Mouse (Mus musculus) gonadal fat pad, adult 2 months (tissue): ENCODE measurements at regions not wholly inside any gene's neighbourhood (a gene's known extent, or its start where the extent isn't known, plus 50 kb on each side); places are given as distances from the start of the nearest gene placed in this dataset.
A peak's percentile ranks its signal among the peaks of the same experiment; 100 is the strongest.

ENCODE experiments used
- DNase-seq: peaks from one replicate; pipeline ENCODE4 v3.0.0-alpha.2; 2012; ENCODE audit warnings: low read depth

GRCm38 (mm10) chr12:12508487-12509125 lies 246.7 kb downstream of the Fam49a start:
- no peak for DNase-seq

- no peak for DNase-seq
These were observed 244.7 kb downstream of the Fam49a start for GRCm38 (mm10) chr12:12506671-12507070.

GRCm38 (mm10) chr12:12505590-12505989 lies 243.7 kb downstream of the Fam49a start:
- no peak for DNase-seq

GRCm38 (mm10) chr12:12499903-12500302 lies 238.0 kb downstream of the Fam49a start:
- DNase-seq, result no peak

GRCm38 (mm10) chr12:12498621-12499020 lies 236.7 kb downstream of the Fam49a start:
- DNase-seq, result no peak

- no peak for DNase-seq
These were observed 235.4 kb downstream of the Fam49a start for GRCm38 (mm10) chr12:12497277-12497841.

- DNase-seq, result peak; percentile 26
These were observed 234.7 kb downstream of the Fam49a start for GRCm38 (mm10) chr12:12496593-12497141.

GRCm38 (mm10) chr12:12490173-12490572 lies 228.2 kb downstream of the Fam49a start:
- no peak for DNase-seq

- no peak for DNase-seq
These were observed 226.2 kb downstream of the Fam49a start for GRCm38 (mm10) chr12:12488090-12488489.

GRCm38 (mm10) chr12:12486656-12487356 lies 224.9 kb downstream of the Fam49a start:
- DNase-seq, result no peak

GRCm38 (mm10) chr12:12484921-12485680 lies 223.2 kb downstream of the Fam49a start:
- DNase-seq, result no peak

GRCm38 (mm10) chr12:12480451-12480850 lies 218.5 kb downstream of the Fam49a start:
- DNase-seq, result no peak

GRCm38 (mm10) chr12:12452086-12452485 lies 190.1 kb downstream of the Fam49a start:
- no peak for DNase-seq

GRCm38 (mm10) chr12:12446768-12447167 lies 184.8 kb downstream of the Fam49a start:
- DNase-seq, result peak; percentile 75

GRCm38 (mm10) chr12:12446281-12446680 lies 184.3 kb downstream of the Fam49a start:
- DNase-seq, result peak; percentile 54

- no peak for DNase-seq
These were observed 180.9 kb downstream of the Fam49a start for GRCm38 (mm10) chr12:12442872-12443271.

GRCm38 (mm10) chr12:12436379-12436778 lies 174.4 kb downstream of the Fam49a start:
- no peak for DNase-seq

- no peak for DNase-seq
These were observed 170.7 kb downstream of the Fam49a start for GRCm38 (mm10) chr12:12432597-12432996.
